Mouse (Mus musculus): ENCODE measurements around the gene Tmprss12. TPM values are rescaled to one million over a fixed set of nuclear protein-coding genes. Genes with fewer than 3 reads are reported as not detected.
"Not testable (repeated sequence)": the region's sequence is repeated elsewhere in the genome, so short reads cannot be mapped to it uniquely, and the experiment has no call there.

Gene Tmprss12
- polyA plus RNA-seq, 2 experiments, result not detected

DNA sequence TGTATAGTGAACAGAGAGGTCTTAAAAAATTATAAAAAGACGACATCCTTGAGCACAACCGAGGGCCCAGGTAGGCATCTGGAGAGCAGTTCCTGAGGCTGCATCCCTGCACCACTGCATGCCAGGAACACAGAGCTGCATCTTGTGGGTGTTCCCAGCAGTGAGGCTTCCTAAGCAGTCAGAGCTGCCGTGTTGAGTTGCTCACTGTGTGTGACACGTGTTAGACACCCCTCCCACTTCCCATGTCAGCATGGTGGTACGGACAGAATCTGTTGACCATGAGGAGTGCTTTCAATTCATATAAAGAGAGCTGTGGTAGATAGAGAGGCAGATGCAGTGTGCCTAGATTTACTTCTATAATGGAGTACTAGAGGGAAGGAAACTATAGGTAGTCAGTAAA lies 23.3 kb upstream of the Tmprss12 start:
- no peak for ATAC-seq (ENCODE audit: insufficient read depth)
- Histone ChIP-seq H3K4me3 (ENCODE audit: insufficient read depth in 1 of 2, low read depth in 2 of 2, low read length in 2 of 2) (no peak overlapping the region), H3K27me3 (ENCODE audit: control insufficient read depth, insufficient read depth, low read length) (no peaks in the 10 kb centered on the region), H3K9ac (replicated peaks) (no peak overlapping the region), H3K27ac (no peak overlapping the region), H3K9me3 (ENCODE audit: control insufficient read depth, low read length) (no peaks in the 10 kb centered on the region), H3K36me3 (replicated peaks; ENCODE audit: control insufficient read depth, insufficient read depth, low read depth) (peaks cover 74% of the 10 kb centered on the region), H3K4me1 (replicated peaks; ENCODE audit: control insufficient read depth in 2 of 2, insufficient read depth in 2 of 2, low read length in 1 of 2) (no peaks in the 10 kb centered on the region), H3K4me2 (ENCODE audit: low read depth) (no peak overlapping the region)
- 74% methylated on average over 5 of the region's 5 CpGs for WGBS (ENCODE audit: insufficient replicate concordance)
- TF ChIP-seq CTCF (IDR thresholded peaks at IDR 0.05; ENCODE audit: low read depth), result no peak
- no peak for TF ChIP-seq EP300 (IDR thresholded peaks at IDR 0.05; ENCODE audit: low read depth)
- no peak for DNase-seq (ENCODE audit: low read depth in 3 of 3, low spot score in 3 of 3)

- Histone ChIP-seq H3K9me3 (ENCODE audit: control insufficient read depth, low read length) (no peaks in the 10 kb centered on the region), H3K4me3 (ENCODE audit: insufficient read depth in 1 of 2, low read depth in 2 of 2, low read length in 2 of 2) (no peak overlapping the region), H3K9ac (replicated peaks) (no peak overlapping the region), H3K27ac (no peak overlapping the region), H3K36me3 (replicated peaks; ENCODE audit: control insufficient read depth, insufficient read depth, low read depth) (peaks cover 60% of the 10 kb centered on the region), H3K27me3 (ENCODE audit: control insufficient read depth, insufficient read depth, low read length) (no peaks in the 10 kb centered on the region), H3K4me2 (ENCODE audit: low read depth) (no peak overlapping the region), H3K4me1 (replicated peaks; ENCODE audit: control insufficient read depth in 2 of 2, insufficient read depth in 2 of 2, low read length in 1 of 2) (no peaks in the 10 kb centered on the region)
- ATAC-seq (ENCODE audit: insufficient read depth) (no peak), DNase-seq (ENCODE audit: low read depth in 3 of 3, low spot score in 3 of 3) (no peak)
- WGBS (ENCODE audit: insufficient replicate concordance), result 89% methylated on average over 7 of the region's 7 CpGs
- TF ChIP-seq EP300 (IDR thresholded peaks at IDR 0.05; ENCODE audit: low read depth), result no peak
- TF ChIP-seq CTCF (IDR thresholded peaks at IDR 0.05; ENCODE audit: low read depth), result no peak
Measured at GRCm38 (mm10) chr15:100258646-100259425, 21.8 kb upstream of the Tmprss12 start.

DNA sequence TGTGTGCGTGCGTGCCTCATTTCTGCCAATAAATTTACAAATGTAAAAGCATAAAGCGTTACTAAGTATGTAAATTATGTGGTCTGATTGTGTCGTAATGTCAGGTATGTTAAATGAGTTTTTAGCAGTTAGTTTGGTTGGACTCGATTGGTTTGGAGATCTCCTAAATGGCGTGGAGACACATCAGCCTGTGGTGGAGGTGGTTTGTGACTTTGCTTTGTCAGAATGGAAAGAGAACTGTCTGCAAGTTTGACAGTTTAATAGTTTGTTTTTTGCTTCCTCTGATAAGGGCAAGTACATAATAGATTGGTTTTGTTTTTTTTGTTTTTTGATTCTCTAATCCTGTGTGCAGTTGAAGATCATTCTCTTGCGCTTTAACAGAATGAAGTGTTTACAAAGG lies 20.3 kb upstream of the Tmprss12 start:
- H3K4me2 ChIP-seq (ENCODE audit: low read depth); DNase-seq (ENCODE audit: low read depth in 3 of 3, low spot score in 3 of 3); H3K4me3 ChIP-seq (ENCODE audit: insufficient read depth in 1 of 2, low read depth in 2 of 2, low read length in 2 of 2); H3K27me3 ChIP-seq (ENCODE audit: control insufficient read depth, insufficient read depth, low read length); H3K4me1 ChIP-seq (replicated peaks; ENCODE audit: control insufficient read depth in 2 of 2, insufficient read depth in 2 of 2, low read length in 1 of 2); H3K27ac ChIP-seq; H3K9me3 ChIP-seq (ENCODE audit: control insufficient read depth, low read length); H3K9ac ChIP-seq (replicated peaks); ATAC-seq (ENCODE audit: insufficient read depth): not testable (repeated sequence)
- peaks cover 45% of the 10 kb centered on the region for H3K36me3 ChIP-seq (replicated peaks; ENCODE audit: control insufficient read depth, insufficient read depth, low read depth)
- 76% methylated on average over 7 of the region's 7 CpGs for WGBS (ENCODE audit: insufficient replicate concordance)

- H3K9me3 ChIP-seq (ENCODE audit: control insufficient read depth, low read length), result no peaks in the 10 kb centered on the region
- H3K4me1 ChIP-seq (replicated peaks; ENCODE audit: control insufficient read depth in 2 of 2, insufficient read depth in 2 of 2, low read length in 1 of 2), result no peaks in the 10 kb centered on the region
- TF ChIP-seq EP300 (IDR thresholded peaks at IDR 0.05; ENCODE audit: low read depth), result no peak
- peak; percentile 38 for TF ChIP-seq CTCF (IDR thresholded peaks at IDR 0.05; ENCODE audit: low read depth)
- WGBS (ENCODE audit: insufficient replicate concordance), result 41% methylated on average over 4 of the region's 4 CpGs
- DNase-seq (ENCODE audit: low read depth in 3 of 3, low spot score in 3 of 3) (no peak), ATAC-seq (ENCODE audit: insufficient read depth) (no peak)
- H3K36me3 ChIP-seq (replicated peaks; ENCODE audit: control insufficient read depth, insufficient read depth, low read depth), result peaks cover 17% of the 10 kb centered on the region
- no peak overlapping the region for H3K4me2 ChIP-seq (ENCODE audit: low read depth)
- H3K27me3 ChIP-seq (ENCODE audit: control insufficient read depth, insufficient read depth, low read length), result no peaks in the 10 kb centered on the region
- H3K27ac ChIP-seq, result no peak overlapping the region
- no peak overlapping the region for H3K4me3 ChIP-seq (ENCODE audit: insufficient read depth in 1 of 2, low read depth in 2 of 2, low read length in 2 of 2)
- H3K9ac ChIP-seq (replicated peaks), result no peak overlapping the region
Measured at GRCm38 (mm10) chr15:100263246-100263905, 17.3 kb upstream of the Tmprss12 start.

GRCm38 (mm10) chr15:100265586-100266325 lies 14.9 kb upstream of the Tmprss12 start:
- 61% methylated on average over 4 of the region's 5 CpGs for WGBS (ENCODE audit: insufficient replicate concordance)

More at GRCm38 (mm10) chr15:100265586-100266325, 14.9 kb upstream of the Tmprss12 start:
- Histone ChIP-seq H3K9ac (replicated peaks) (no peak overlapping the region), H3K9me3 (ENCODE audit: control insufficient read depth, low read length) (no peaks in the 10 kb centered on the region), H3K4me1 (replicated peaks; ENCODE audit: control insufficient read depth in 2 of 2, insufficient read depth in 2 of 2, low read length in 1 of 2) (no peaks in the 10 kb centered on the region), H3K4me3 (ENCODE audit: insufficient read depth in 1 of 2, low read depth in 2 of 2, low read length in 2 of 2) (no peak overlapping the region), H3K27ac (no peak overlapping the region), H3K36me3 (replicated peaks; ENCODE audit: control insufficient read depth, insufficient read depth, low read depth) (peaks cover 5% of the 10 kb centered on the region), H3K4me2 (ENCODE audit: low read depth) (no peak overlapping the region), H3K27me3 (ENCODE audit: control insufficient read depth, insufficient read depth, low read length) (no peaks in the 10 kb centered on the region)
- DNase-seq (ENCODE audit: low read depth in 3 of 3, low spot score in 3 of 3), result no peak
- no peak for ATAC-seq (ENCODE audit: insufficient read depth)
- TF ChIP-seq CTCF (IDR thresholded peaks at IDR 0.05; ENCODE audit: low read depth) (no peak), EP300 (IDR thresholded peaks at IDR 0.05; ENCODE audit: low read depth) (no peak)

Measured in liver, embryonic 14.5 days (tissue).